Mouse (Mus musculus): ENCODE data around the gene Armc6.

Gene Armc6

DNA sequence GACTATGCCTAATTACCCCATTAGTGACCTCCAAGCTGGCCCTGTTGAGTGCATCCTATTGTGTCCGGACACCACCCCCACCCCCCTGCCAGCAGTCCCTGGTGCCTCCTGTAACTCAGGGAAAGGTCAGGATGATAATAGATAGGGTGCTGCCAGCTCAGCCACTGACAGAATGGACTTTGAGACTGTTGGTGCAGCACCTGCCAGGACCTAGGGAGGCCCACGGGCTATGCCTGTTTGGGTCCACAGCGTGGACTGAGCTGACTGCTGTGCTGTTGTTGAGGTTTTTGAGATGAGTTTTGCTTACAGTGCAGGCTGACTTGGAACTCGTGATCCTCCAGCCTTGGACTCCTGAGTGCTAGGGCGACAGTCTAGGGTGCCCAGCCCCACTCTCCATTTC, 41.0 kb downstream of the Armc6 start:
- DNase-seq: no peak

DNA sequence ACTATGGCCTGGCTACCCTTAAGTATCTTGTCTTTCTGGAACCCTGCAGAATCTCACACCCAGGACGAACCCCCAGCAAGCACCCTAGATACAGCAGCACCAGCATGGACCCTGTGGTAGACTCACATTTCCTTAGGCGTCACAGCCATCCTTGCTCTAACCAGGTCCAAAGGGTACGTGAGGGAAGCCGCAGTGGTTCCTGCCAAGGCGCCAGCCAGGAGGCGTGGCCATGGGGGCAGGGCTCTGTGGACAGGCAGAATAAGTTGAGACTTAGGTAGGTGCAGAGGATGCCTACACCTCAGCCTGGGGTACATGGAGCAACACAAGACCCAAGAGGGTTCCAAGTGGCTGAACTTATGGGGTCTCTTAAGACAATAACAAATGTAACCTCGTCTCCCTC, 45.6 kb downstream of the Armc6 start:
- no peak for DNase-seq

DNA sequence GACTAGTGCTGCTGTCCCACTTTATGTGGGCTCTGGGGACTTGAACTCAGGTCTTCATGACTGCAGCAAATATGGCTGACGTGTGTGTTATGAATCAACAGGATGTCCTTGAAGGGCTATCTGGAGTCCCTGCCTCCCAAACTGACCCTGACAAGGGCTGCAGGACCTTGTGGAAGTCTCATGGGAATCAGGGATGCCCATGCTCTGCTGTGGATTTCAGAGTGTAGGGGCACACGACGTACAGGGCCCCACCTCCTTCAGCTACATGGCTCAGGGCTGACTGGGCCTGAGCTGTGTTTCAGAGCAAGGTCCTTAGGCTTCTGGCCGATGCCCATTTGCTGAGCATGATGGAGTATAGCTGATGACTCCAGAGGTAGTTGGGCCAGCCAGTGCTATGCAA, 51.1 kb downstream of the Armc6 start:
- DNase-seq: no peak

- DNase-seq: no peak
Observed at GRCm38 (mm10) chr8:70181903-70182252, 52.4 kb downstream of the Armc6 start.

- DNase-seq: no peak
Observed at GRCm38 (mm10) chr8:70181212-70181902, 52.9 kb downstream of the Armc6 start.

- no peak for DNase-seq
Observed at GRCm38 (mm10) chr8:70179082-70179481, 55.2 kb downstream of the Armc6 start.

- DNase-seq: no peak
Observed at GRCm38 (mm10) chr8:70178231-70178630, 56.0 kb downstream of the Armc6 start.

- peak; percentile 34 for DNase-seq
Observed at GRCm38 (mm10) chr8:70174079-70174478, 60.2 kb downstream of the Armc6 start.

DNA sequence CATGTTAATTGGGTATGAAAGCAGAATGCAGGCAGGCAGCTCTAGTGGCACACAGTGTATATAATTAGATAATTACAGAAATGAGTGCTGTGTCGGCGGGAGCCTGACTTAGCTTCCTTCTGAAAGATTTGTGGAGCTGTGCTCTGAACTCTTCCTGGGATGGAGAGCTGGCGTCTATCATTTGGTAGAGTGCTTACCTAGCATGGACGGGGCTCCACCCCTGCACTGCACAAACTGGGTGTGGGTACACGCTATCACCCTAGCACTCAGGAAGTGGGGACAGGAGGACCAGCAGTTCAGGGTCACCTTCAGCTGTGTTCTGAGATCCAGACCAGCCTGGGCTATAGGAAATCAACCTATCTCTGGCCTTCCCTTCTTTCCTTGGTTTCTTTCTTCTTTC, 60.9 kb downstream of the Armc6 start:
- no peak for DNase-seq

DNA sequence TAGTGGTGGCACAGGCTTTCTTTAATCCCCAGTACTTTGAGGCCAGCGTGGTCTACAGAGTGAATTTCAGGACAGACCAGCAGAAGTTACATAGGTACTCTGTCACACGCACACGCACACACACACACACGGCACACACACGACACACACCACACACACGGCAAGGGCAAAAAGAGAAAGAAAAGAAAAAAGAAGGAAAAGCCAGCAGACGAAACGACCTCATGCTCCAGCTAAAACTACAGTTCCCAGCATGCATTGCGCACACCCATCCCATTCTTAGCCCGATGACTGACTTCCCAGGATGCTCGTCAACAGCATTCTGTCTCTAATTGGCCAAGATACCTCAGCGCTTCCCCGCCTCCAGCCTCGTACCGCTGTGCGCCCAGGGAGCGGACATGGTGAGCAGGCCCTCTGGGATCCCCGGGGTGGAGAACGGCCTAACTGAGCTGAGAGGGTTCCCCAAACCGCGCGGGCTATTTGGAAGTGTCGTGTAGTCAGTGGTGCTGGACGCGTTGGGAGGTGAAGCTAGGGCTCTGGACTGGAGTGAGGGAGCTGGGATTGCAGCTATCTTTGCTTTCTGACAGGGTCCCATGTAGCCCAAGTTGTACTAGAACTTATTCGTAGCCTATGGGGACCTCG, 62.1 kb downstream of the Armc6 start, which contains the start of gene Tmem161a:
Gene Tmem161a, plus strand, starts transcription at position 314 of the 639 bp plus-strand sequence.
- peak; percentile 97 for DNase-seq

DNA sequence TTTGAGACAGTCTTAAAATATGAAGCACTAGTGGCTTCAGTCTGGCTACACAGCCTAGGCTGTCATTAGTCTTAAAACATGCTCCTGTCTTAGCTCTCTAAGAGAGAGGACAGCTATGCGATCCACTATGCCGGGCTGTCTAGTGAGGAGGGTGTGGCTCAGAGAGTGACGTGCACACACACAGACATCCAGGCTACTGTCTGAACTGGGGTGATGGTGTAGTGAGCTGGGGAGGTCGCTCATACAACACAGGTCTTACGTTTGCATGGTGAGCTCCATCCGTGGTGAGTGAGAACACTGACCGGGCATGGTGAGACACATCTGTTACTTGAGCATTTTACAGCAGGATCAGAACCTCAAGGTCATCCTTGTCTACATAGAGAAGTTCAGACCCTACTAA, 63.0 kb downstream of the Armc6 start:
- DNase-seq: no peak

GRCm38 (mm10) chr8:70170748-70171147, 63.5 kb downstream of the Armc6 start:
- DNase-seq: no peak

Measured in right cerebral cortex, adult 18-20 months (tissue).